Mouse (Mus musculus): Measurements from ENCODE around the gene Trmt13. TPM values are rescaled to one million over a fixed set of nuclear protein-coding genes. Genes with fewer than 3 reads are reported as not detected.

The Trmt13 gene
- total and polyA plus RNA-seq, 3 experiments: 3.8 to 42.9 (median 35.8) TPM

- TF ChIP-seq CTCF (IDR thresholded peaks at IDR 0.05; ENCODE audit: low read depth, low read length): no peak
- no peaks in the 10 kb centered on the region for H3K27me3 ChIP-seq (ENCODE audit: insufficient read depth, low read length)
- no peaks in the 10 kb centered on the region for H3K9me3 ChIP-seq (replicated peaks)
- no peak for ATAC-seq (ENCODE audit: extremely low read depth, insufficient number of reproducible peaks, low FRiP score, poor library complexity, severe bottlenecking)
- no peak overlapping the region for H3K4me3 ChIP-seq (ENCODE audit: low read depth, low read length)
- no peak for DNase-seq (ENCODE audit: low spot score)
- H3K36me3 ChIP-seq (replicated peaks): peaks cover 85% of the 10 kb centered on the region
- H3K4me1 ChIP-seq (ENCODE audit: insufficient read depth, low read depth, low read length): peaks cover 18% of the 10 kb centered on the region
Measured at GRCm38 (mm10) chr3:116648805-116649204, 34.4 kb upstream of the Trmt13 start.

GRCm38 (mm10) chr3:116646387-116646786 lies 32.0 kb upstream of the Trmt13 start:
- Histone ChIP-seq H3K9me3 (replicated peaks) (no peaks in the 10 kb centered on the region), H3K27me3 (ENCODE audit: insufficient read depth, low read length) (no peaks in the 10 kb centered on the region), H3K4me3 (ENCODE audit: low read depth, low read length) (no peak overlapping the region), H3K36me3 (replicated peaks) (peaks cover 85% of the 10 kb centered on the region), H3K4me1 (ENCODE audit: insufficient read depth, low read depth, low read length) (peaks cover 26% of the 10 kb centered on the region)
- ATAC-seq (ENCODE audit: extremely low read depth, insufficient number of reproducible peaks, low FRiP score, poor library complexity, severe bottlenecking) (no peak), DNase-seq (ENCODE audit: low spot score) (no peak)
- TF ChIP-seq POLR2AphosphoS5 (IDR thresholded peaks at IDR 0.05; ENCODE audit: insufficient replicate concordance, low read depth, low read length) (no peak), GATA1 (IDR thresholded peaks at IDR 0.05; ENCODE audit: borderline replicate concordance, low read length) (no peak), GATA2 (IDR thresholded peaks at IDR 0.05; ENCODE audit: borderline replicate concordance, low read depth, low read length) (no peak), TAL1 (conservative IDR thresholded peaks at IDR 0.05; ENCODE audit: low read depth, low read length) (no peak), CTCF (IDR thresholded peaks at IDR 0.05; ENCODE audit: low read depth, low read length) (no peak)

- no peak for ATAC-seq (ENCODE audit: extremely low read depth, insufficient number of reproducible peaks, low FRiP score, poor library complexity, severe bottlenecking)
- Histone ChIP-seq H3K4me1 (ENCODE audit: insufficient read depth, low read depth, low read length) (peaks cover 24% of the 10 kb centered on the region), H3K4me3 (ENCODE audit: low read depth, low read length) (no peak overlapping the region), H3K36me3 (replicated peaks) (peaks cover 92% of the 10 kb centered on the region), H3K9me3 (replicated peaks) (no peaks in the 10 kb centered on the region), H3K27me3 (ENCODE audit: insufficient read depth, low read length) (no peaks in the 10 kb centered on the region)
- no peak for DNase-seq (ENCODE audit: low spot score)
- TF ChIP-seq POLR2AphosphoS5 (IDR thresholded peaks at IDR 0.05; ENCODE audit: insufficient replicate concordance, low read depth, low read length) (no peak), TAL1 (conservative IDR thresholded peaks at IDR 0.05; ENCODE audit: low read depth, low read length) (no peak), GATA2 (IDR thresholded peaks at IDR 0.05; ENCODE audit: borderline replicate concordance, low read depth, low read length) (no peak), CTCF (IDR thresholded peaks at IDR 0.05; ENCODE audit: low read depth, low read length) (no peak), GATA1 (IDR thresholded peaks at IDR 0.05; ENCODE audit: borderline replicate concordance, low read length) (no peak)
Measured at GRCm38 (mm10) chr3:116642373-116642772, 28.0 kb upstream of the Trmt13 start.

GRCm38 (mm10) chr3:116641811-116642371 lies 27.5 kb upstream of the Trmt13 start:
- Histone ChIP-seq H3K36me3 (replicated peaks) (peaks cover 93% of the 10 kb centered on the region), H3K4me3 (ENCODE audit: low read depth, low read length) (no peak overlapping the region), H3K4me1 (ENCODE audit: insufficient read depth, low read depth, low read length) (peaks cover 24% of the 10 kb centered on the region), H3K27me3 (ENCODE audit: insufficient read depth, low read length) (no peaks in the 10 kb centered on the region), H3K9me3 (replicated peaks) (no peaks in the 10 kb centered on the region)
- ATAC-seq (ENCODE audit: extremely low read depth, insufficient number of reproducible peaks, low FRiP score, poor library complexity, severe bottlenecking) (no peak), DNase-seq (ENCODE audit: low spot score) (no peak)
- no peak for TF ChIP-seq CTCF (IDR thresholded peaks at IDR 0.05; ENCODE audit: low read depth, low read length)
- no peak for TF ChIP-seq GATA2 (IDR thresholded peaks at IDR 0.05; ENCODE audit: borderline replicate concordance, low read depth, low read length)
- TF ChIP-seq TAL1 (conservative IDR thresholded peaks at IDR 0.05; ENCODE audit: low read depth, low read length): no peak
- no peak for TF ChIP-seq POLR2AphosphoS5 (IDR thresholded peaks at IDR 0.05; ENCODE audit: insufficient replicate concordance, low read depth, low read length)
- no peak for TF ChIP-seq GATA1 (IDR thresholded peaks at IDR 0.05; ENCODE audit: borderline replicate concordance, low read length)

- no peak overlapping the region for H3K4me3 ChIP-seq (ENCODE audit: low read depth, low read length)
- peaks cover 27% of the 10 kb centered on the region for H3K4me1 ChIP-seq (ENCODE audit: insufficient read depth, low read depth, low read length)
- peaks cover 93% of the 10 kb centered on the region for H3K36me3 ChIP-seq (replicated peaks)
- DNase-seq (ENCODE audit: low spot score): no peak
- peak; percentile 40; the same call in 1 of the 2 replicates for ATAC-seq (ENCODE audit: extremely low read depth, insufficient number of reproducible peaks, low FRiP score, poor library complexity, severe bottlenecking)
- no peaks in the 10 kb centered on the region for H3K27me3 ChIP-seq (ENCODE audit: insufficient read depth, low read length)
- TF ChIP-seq GATA2 (IDR thresholded peaks at IDR 0.05; ENCODE audit: borderline replicate concordance, low read depth, low read length) (no peak), POLR2AphosphoS5 (IDR thresholded peaks at IDR 0.05; ENCODE audit: insufficient replicate concordance, low read depth, low read length) (no peak), TAL1 (conservative IDR thresholded peaks at IDR 0.05; ENCODE audit: low read depth, low read length) (no peak), CTCF (IDR thresholded peaks at IDR 0.05; ENCODE audit: low read depth, low read length) (no peak), GATA1 (IDR thresholded peaks at IDR 0.05; ENCODE audit: borderline replicate concordance, low read length) (no peak)
- H3K9me3 ChIP-seq (replicated peaks): no peaks in the 10 kb centered on the region
Measured at GRCm38 (mm10) chr3:116640024-116640423, 25.6 kb upstream of the Trmt13 start.

- Histone ChIP-seq H3K4me3 (ENCODE audit: low read depth, low read length) (no peak overlapping the region), H3K36me3 (replicated peaks) (peaks cover 95% of the 10 kb centered on the region), H3K4me1 (ENCODE audit: insufficient read depth, low read depth, low read length) (peaks cover 26% of the 10 kb centered on the region), H3K9me3 (replicated peaks) (no peaks in the 10 kb centered on the region), H3K27me3 (ENCODE audit: insufficient read depth, low read length) (no peaks in the 10 kb centered on the region)
- no peak for ATAC-seq (ENCODE audit: extremely low read depth, insufficient number of reproducible peaks, low FRiP score, poor library complexity, severe bottlenecking)
- DNase-seq (ENCODE audit: low spot score): no peak
- TF ChIP-seq TAL1 (conservative IDR thresholded peaks at IDR 0.05; ENCODE audit: low read depth, low read length): no peak
- TF ChIP-seq CTCF (IDR thresholded peaks at IDR 0.05; ENCODE audit: low read depth, low read length): no peak
- no peak for TF ChIP-seq GATA2 (IDR thresholded peaks at IDR 0.05; ENCODE audit: borderline replicate concordance, low read depth, low read length)
- TF ChIP-seq POLR2AphosphoS5 (IDR thresholded peaks at IDR 0.05; ENCODE audit: insufficient replicate concordance, low read depth, low read length): no peak
- no peak for TF ChIP-seq GATA1 (IDR thresholded peaks at IDR 0.05; ENCODE audit: borderline replicate concordance, low read length)
Measured at GRCm38 (mm10) chr3:116638572-116638971, 24.2 kb upstream of the Trmt13 start.
